Mouse (Mus musculus) heart, embryonic 14.5 days (tissue): ENCODE results near the gene Fam219a. TPM values are rescaled to one million over a fixed set of nuclear protein-coding genes. Genes with fewer than 3 reads are reported as not detected.

Experiments used
- ATAC-seq: fragments of 200-750 bp; cut with Nextera tagmentation; 2 replicates; pipeline ENCODE4 v1.8.0; 2017; ENCODE audit warnings: low read depth, moderate TSS enrichment; ENCODE audit not compliant: insufficient number of reproducible peaks, insufficient read depth, low FRiP score
- H3K27ac ChIP-seq, 2 experiments: fragments of 200-500 bp in 1 of 2; fragments of 300-500 bp in 1 of 2; sonication (generic) in 1 of 2; replicated peaks in 1 of 2; 2 replicates each; pipeline ENCODE4 v1.5.1; 2012 to 2014; ENCODE audit warnings: low read depth in 2 of 2, low read length in 2 of 2, control low read depth in 1 of 2, mild to moderate bottlenecking in 1 of 2, mixed read lengths in 1 of 2; ENCODE audit not compliant: control insufficient read depth in 1 of 2, insufficient read depth in 1 of 2
- H3K27me3 ChIP-seq: fragments of 300-500 bp; sonication (generic); 2 replicates; pipeline ENCODE4 v1.6.1; 2014; ENCODE audit warnings: mild to moderate bottlenecking, low read length, control low read depth; ENCODE audit not compliant: control insufficient read depth, insufficient read depth
- H3K36me3 ChIP-seq: fragments of 300-500 bp; sonication (generic); 2 replicates; pipeline ENCODE4 v1.6.1; 2014; ENCODE audit warnings: mild to moderate bottlenecking, control low read depth, low read length, mixed read lengths; ENCODE audit not compliant: control insufficient read depth, insufficient read depth
- H3K4me1 ChIP-seq, 2 experiments: fragments of 200-500 bp in 1 of 2; fragments of 300-500 bp in 1 of 2; sonication (generic) in 1 of 2; 2 replicates each; pipeline ENCODE4 v1.6.1; 2012 to 2014; ENCODE audit warnings: low read length in 2 of 2, control low read depth in 1 of 2, mixed read lengths in 1 of 2; ENCODE audit not compliant: control insufficient read depth in 2 of 2, insufficient read depth in 2 of 2
- H3K4me2 ChIP-seq: fragments of 300-500 bp; sonication (generic); 2 replicates; pipeline ENCODE4 v1.6.1; 2014; ENCODE audit warnings: mild to moderate bottlenecking, low read length
- H3K4me3 ChIP-seq, 2 experiments: fragments of 200-500 bp in 1 of 2; fragments of 300-500 bp in 1 of 2; sonication (generic) in 1 of 2; 2 replicates each; pipeline ENCODE4 v1.5.1; 2012 to 2014; ENCODE audit warnings: low read length in 2 of 2, mild to moderate bottlenecking in 2 of 2, control low read depth in 1 of 2, low read depth in 1 of 2, moderate library complexity in 1 of 2; ENCODE audit not compliant: control insufficient read depth in 1 of 2, insufficient read depth in 1 of 2
- H3K9ac ChIP-seq: fragments of 300-500 bp; sonication (generic); 2 replicates; pipeline ENCODE4 v1.6.1; 2014; ENCODE audit warnings: mild to moderate bottlenecking, low read length
- H3K9me3 ChIP-seq: fragments of 300-500 bp; sonication (generic); 2 replicates; pipeline ENCODE4 v1.6.1; 2016; ENCODE audit warnings: low read length, control low read depth; ENCODE audit not compliant: control insufficient read depth
- WGBS: fragments of 180-500 bp; shearing (Covaris S2); extraction: QIAGEN DNeasy Blood & Tissue Kit; methylation state at CpG from one replicate; pipeline ENCODE4 v1.1.7; 2014; 5-methylcytosine and 5-hydroxymethylcytosine counted together
- polyA plus RNA-seq: library from polyadenylated mRNA; unstranded; fragments of >200 nt; fragmentation: Nextera tagmentation; extraction: Ambion mirVana; gene quantifications from 2 replicates; pipeline ENCODE4 v1.2.1, GENCODE M21; 2014

Fam219a gene
- polyA plus RNA-seq, 1 experiment from 2014 or later = 2.9 TPM

- H3K4me1 ChIP-seq = peaks cover 5 to 10% of the 10 kb centered on the region in 2 experiments; a peak in 3 of 4 replicates
- H3K4me2 ChIP-seq = no peak overlapping the region
- H3K27ac ChIP-seq = no peak overlapping the region
- H3K9me3 ChIP-seq = no peaks in the 10 kb centered on the region
- no peak for ATAC-seq
- H3K9ac ChIP-seq = no peak overlapping the region
- no peaks in the 10 kb centered on the region for H3K36me3 ChIP-seq
- H3K4me3 ChIP-seq = no peak overlapping the region
- 0 out of 2 replicates have a peak, but pooled peaks cover 6% of the 10 kb centered on the region for H3K27me3 ChIP-seq
- WGBS = 68% methylated on average over 7 of the region's 7 CpGs
These were observed 42.8 kb downstream of the Fam219a start for GRCm38 (mm10) chr4:41526553-41526952.

GRCm38 (mm10) chr4:41524829-41525228, 44.5 kb downstream of the Fam219a start:
- 0 out of 2 replicates have a peak, but pooled peaks cover 6% of the 10 kb centered on the region for H3K27me3 ChIP-seq
- 60% methylated on average over 9 of the region's 9 CpGs for WGBS
- no peak overlapping the region for H3K27ac ChIP-seq
- no peak overlapping the region for H3K9ac ChIP-seq
- H3K4me1 ChIP-seq = peaks cover 5 to 10% of the 10 kb centered on the region in 2 experiments; a peak in 3 of 4 replicates
- no peak overlapping the region for H3K4me2 ChIP-seq
- H3K9me3 ChIP-seq = no peaks in the 10 kb centered on the region
- no peak overlapping the region for H3K4me3 ChIP-seq
- no peaks in the 10 kb centered on the region for H3K36me3 ChIP-seq
- no peak for ATAC-seq

- 61% methylated on average over 7 of the region's 7 CpGs for WGBS
- Histone ChIP-seq H3K36me3 (no peaks in the 10 kb centered on the region), H3K9me3 (no peaks in the 10 kb centered on the region), H3K9ac (no peak overlapping the region), H3K4me1 (peaks cover 5 to 10% of the 10 kb centered on the region in 2 experiments; a peak in 3 of 4 replicates), H3K4me3 (no peak overlapping the region), H3K27ac (no peak overlapping the region), H3K4me2 (no peak overlapping the region), H3K27me3 (0 out of 2 replicates have a peak, but pooled peaks cover 6% of the 10 kb centered on the region)
- ATAC-seq = no peak
These were observed 45.5 kb downstream of the Fam219a start for GRCm38 (mm10) chr4:41523839-41524238.

GRCm38 (mm10) chr4:41522788-41523187, 46.5 kb downstream of the Fam219a start:
- H3K27ac ChIP-seq = no peak overlapping the region
- no peak overlapping the region for H3K4me2 ChIP-seq
- no peak overlapping the region for H3K4me3 ChIP-seq
- H3K9me3 ChIP-seq = no peaks in the 10 kb centered on the region
- peaks cover 0 to under 1% of the 10 kb centered on the region in 2 experiments; a peak in 1 of 4 replicates for H3K4me1 ChIP-seq
- 41% methylated on average over 5 of the region's 5 CpGs for WGBS
- H3K9ac ChIP-seq = no peak overlapping the region
- H3K36me3 ChIP-seq = no peaks in the 10 kb centered on the region
- no peak for ATAC-seq
- H3K27me3 ChIP-seq = 0 out of 2 replicates have a peak, but pooled peaks cover 6% of the 10 kb centered on the region

- ATAC-seq = no peak
- Histone ChIP-seq H3K27ac (no peak overlapping the region), H3K4me3 (no peak overlapping the region), H3K27me3 (0 out of 2 replicates have a peak, but pooled peaks cover 6% of the 10 kb centered on the region), H3K4me1 (no peaks in the 10 kb centered on the region), H3K36me3 (no peaks in the 10 kb centered on the region), H3K9me3 (no peaks in the 10 kb centered on the region), H3K4me2 (no peak overlapping the region), H3K9ac (no peak overlapping the region)
- WGBS = 87% methylated on average over 6 of the region's 6 CpGs
These were observed 47.2 kb downstream of the Fam219a start for GRCm38 (mm10) chr4:41522136-41522535.

GRCm38 (mm10) chr4:41520641-41521040, 48.7 kb downstream of the Fam219a start:
- no peaks in the 10 kb centered on the region for H3K4me1 ChIP-seq
- ATAC-seq = no peak
- no peak overlapping the region for H3K9ac ChIP-seq
- no peak overlapping the region for H3K4me3 ChIP-seq
- H3K27ac ChIP-seq = no peak overlapping the region
- no peak overlapping the region for H3K4me2 ChIP-seq
- H3K27me3 ChIP-seq = 0 out of 2 replicates have a peak, but pooled peaks cover 6% of the 10 kb centered on the region
- H3K9me3 ChIP-seq = no peaks in the 10 kb centered on the region
- no peaks in the 10 kb centered on the region for H3K36me3 ChIP-seq
- WGBS = 40% methylated on average over 14 of the region's 14 CpGs

GRCm38 (mm10) chr4:41519195-41519594, 50.1 kb downstream of the Fam219a start:
- no peaks in the 10 kb centered on the region for H3K4me1 ChIP-seq
- no peaks in the 10 kb centered on the region for H3K9me3 ChIP-seq
- no peak overlapping the region for H3K4me2 ChIP-seq
- no peak overlapping the region for H3K9ac ChIP-seq
- H3K4me3 ChIP-seq = no peak overlapping the region
- WGBS = 84% methylated on average over 5 of the region's 5 CpGs
- no peak for ATAC-seq
- H3K27me3 ChIP-seq = 0 out of 2 replicates have a peak, but pooled peaks cover 6% of the 10 kb centered on the region
- no peaks in the 10 kb centered on the region for H3K36me3 ChIP-seq
- H3K27ac ChIP-seq = no peak overlapping the region

- WGBS = 69% methylated on average over 7 of the region's 7 CpGs
- Histone ChIP-seq H3K27ac (no peak overlapping the region), H3K9ac (no peak overlapping the region), H3K4me3 (no peak overlapping the region), H3K4me2 (no peak overlapping the region), H3K4me1 (no peaks in the 10 kb centered on the region), H3K27me3 (peaks cover 6% of the 10 kb centered on the region; the same call in 1 of the 2 replicates), H3K36me3 (no peaks in the 10 kb centered on the region), H3K9me3 (no peaks in the 10 kb centered on the region)
- no peak for ATAC-seq
These were observed 51.0 kb downstream of the Fam219a start for GRCm38 (mm10) chr4:41518349-41518748.
